Mouse (Mus musculus) heart, postnatal 4 days (tissue): Measurements from ENCODE around the gene Aifm3. TPM values are rescaled to one million over a fixed set of nuclear protein-coding genes. Genes with fewer than 3 reads are reported as not detected.

ENCODE experiments used
- DNase-seq: peaks from one replicate; pipeline ENCODE4 v3.0.0; 2021
- total RNA-seq, 2 experiments: library from RNA; stranded (reverse); gene quantifications; 2 replicates each; pipeline ENCODE4 v1.2.3; 2021

Gene Aifm3
- under 1 TPM; 0.21 to 0.70 TPM for total RNA-seq

- no peak for DNase-seq
Observed at GRCm38 (mm10) chr16:17489469-17490111, at the start of gene Aifm3. Gene Aifm3 (plus strand): TSS chr16:17489611.

- peak; percentile 99 for DNase-seq
Observed at GRCm38 (mm10) chr16:17451541-17452372, 37.7 kb upstream of the Aifm3 start, which contains the start of gene Crkl. Gene Crkl (plus strand): TSS chr16:17451987.

GRCm38 (mm10) chr16:17452373-17452715 is 37.1 kb upstream of the Aifm3 start:
- no peak for DNase-seq

GRCm38 (mm10) chr16:17456901-17457300 is 32.5 kb upstream of the Aifm3 start:
- no peak for DNase-seq

GRCm38 (mm10) chr16:17460254-17460653 is 29.2 kb upstream of the Aifm3 start:
- DNase-seq: peak; percentile 18

- no peak for DNase-seq
Observed at GRCm38 (mm10) chr16:17461596-17461995, 27.8 kb upstream of the Aifm3 start.

GRCm38 (mm10) chr16:17463184-17463583 is 26.2 kb upstream of the Aifm3 start:
- DNase-seq: no peak

GRCm38 (mm10) chr16:17466875-17467663 is 22.3 kb upstream of the Aifm3 start:
- DNase-seq: no peak

GRCm38 (mm10) chr16:17472498-17472897 is 16.9 kb upstream of the Aifm3 start:
- DNase-seq: no peak

- DNase-seq: peak; percentile 45
Observed at GRCm38 (mm10) chr16:17474091-17474490, 15.3 kb upstream of the Aifm3 start.

- no peak for DNase-seq
Observed at GRCm38 (mm10) chr16:17474761-17475160, 14.7 kb upstream of the Aifm3 start.

- DNase-seq: no peak
Observed at GRCm38 (mm10) chr16:17475326-17475725, 14.1 kb upstream of the Aifm3 start.

GRCm38 (mm10) chr16:17478331-17478943 is 11.0 kb upstream of the Aifm3 start:
- no peak for DNase-seq

GRCm38 (mm10) chr16:17481465-17481864 is 7.9 kb upstream of the Aifm3 start:
- DNase-seq: no peak

GRCm38 (mm10) chr16:17486505-17486904 is 2.9 kb upstream of the Aifm3 start:
- peak; percentile 63 for DNase-seq

GRCm38 (mm10) chr16:17488478-17489468 is 638 bp upstream of the Aifm3 start:
- no peak for DNase-seq

- DNase-seq: no peak
Observed at GRCm38 (mm10) chr16:17491154-17491553, 1.7 kb downstream of the Aifm3 start.

- DNase-seq: no peak
Observed at GRCm38 (mm10) chr16:17491896-17492561, 2.6 kb downstream of the Aifm3 start.

GRCm38 (mm10) chr16:17496499-17497305 is 7.3 kb downstream of the Aifm3 start:
- peak; percentile 78 for DNase-seq
